Mouse (Mus musculus) myocyte (in vitro differentiated cells): ENCODE measurements around the gene Scrt2. TPM values are rescaled to one million over a fixed set of nuclear protein-coding genes. Genes with fewer than 3 reads are reported as not detected.

Source experiments
- H3K27me3 ChIP-seq: one replicate; pipeline ENCODE4 v1.6.1; 2011; ENCODE audit not compliant: control insufficient read depth, insufficient read depth, insufficient read length
- H3K36me3 ChIP-seq: one replicate; pipeline ENCODE4 v1.6.1; 2011; ENCODE audit not compliant: control insufficient read depth, insufficient read depth
- H3K4me2 ChIP-seq: one replicate; pipeline ENCODE4 v1.6.1; 2011; ENCODE audit warnings: low read depth, control low read depth
- H3K4me3 ChIP-seq: one replicate; pipeline ENCODE4 v1.5.1; 2011; ENCODE audit warnings: mild to moderate bottlenecking, control low read depth, moderate library complexity
- H3K79me2 ChIP-seq: one replicate; pipeline ENCODE4 v1.6.1; 2011; ENCODE audit not compliant: control insufficient read depth, insufficient read depth
- H3ac ChIP-seq: one replicate; pipeline ENCODE4 v1.6.1; 2011; ENCODE audit not compliant: control insufficient read depth, insufficient read length
- MAX ChIP-seq: IDR thresholded peaks from one replicate; pipeline ENCODE4 v1.6.1; 2011; ENCODE audit warnings: low read depth, mild to moderate bottlenecking, control low read depth
- MYOD1 ChIP-seq, 3 experiments: IDR thresholded peaks; one replicate each; pipeline ENCODE4 v1.6.1; 2011; ENCODE audit warnings: control low read depth in 2 of 3, low read depth in 2 of 3, mild to moderate bottlenecking in 2 of 3, moderate library complexity in 1 of 3; ENCODE audit not compliant: insufficient read length in 2 of 3, control insufficient read depth in 1 of 3
- POLR2A ChIP-seq: IDR thresholded peaks from one replicate; pipeline ENCODE4 v1.6.1; 2011; ENCODE audit warnings: low read depth, mild to moderate bottlenecking, control low read depth, moderate library complexity; ENCODE audit not compliant: insufficient read length
- POLR2AphosphoS2 ChIP-seq: IDR thresholded peaks from one replicate; pipeline ENCODE4 v1.6.1; 2011; ENCODE audit warnings: low read depth, control low read depth; ENCODE audit not compliant: insufficient read length
- SRF ChIP-seq: IDR thresholded peaks from one replicate; pipeline ENCODE4 v1.6.1; 2011; ENCODE audit warnings: low read depth; ENCODE audit not compliant: control insufficient read depth, insufficient read length
- USF1 ChIP-seq: IDR thresholded peaks from one replicate; pipeline ENCODE4 v1.6.1; 2011; ENCODE audit warnings: low read depth, mild to moderate bottlenecking, control low read depth, moderate library complexity
- polyA plus RNA-seq: library from polyadenylated mRNA; unstranded; fragments of >200 nt; fragmentation: generic; extraction: Trizol; gene quantifications from one replicate; pipeline ENCODE4 v1.2.1, GENCODE M21; 2012; ENCODE audit warnings: missing spikeins

The Scrt2 gene
- polyA plus RNA-seq, 1 experiment: not detected

DNA sequence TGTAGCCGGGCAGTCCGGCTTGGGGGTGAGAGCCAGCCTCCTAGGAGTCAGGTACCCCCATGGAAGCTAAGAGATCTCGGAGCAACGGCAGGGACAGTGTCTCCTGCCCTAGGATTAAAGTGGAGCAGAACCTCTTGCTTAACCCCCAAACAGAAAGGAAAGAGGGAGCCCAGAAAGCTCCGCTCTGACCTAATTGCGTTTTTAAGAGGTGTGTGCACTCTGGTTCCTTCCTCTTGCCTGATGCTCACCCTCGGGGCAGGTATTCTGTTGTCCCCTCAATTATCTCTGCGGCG, 62.8 kb downstream of the Scrt2 start:
- Histone ChIP-seq H3K4me2 (no peak overlapping the region), H3K27me3 (peaks cover 67% of the 10 kb centered on the region), H3K79me2 (no peaks in the 10 kb centered on the region), H3K4me3 (no peak overlapping the region), H3ac (no peak overlapping the region), H3K36me3 (no peaks in the 10 kb centered on the region)
- TF ChIP-seq POLR2A (no peak), USF1 (no peak), MAX (no peak), SRF (no peak)

DNA sequence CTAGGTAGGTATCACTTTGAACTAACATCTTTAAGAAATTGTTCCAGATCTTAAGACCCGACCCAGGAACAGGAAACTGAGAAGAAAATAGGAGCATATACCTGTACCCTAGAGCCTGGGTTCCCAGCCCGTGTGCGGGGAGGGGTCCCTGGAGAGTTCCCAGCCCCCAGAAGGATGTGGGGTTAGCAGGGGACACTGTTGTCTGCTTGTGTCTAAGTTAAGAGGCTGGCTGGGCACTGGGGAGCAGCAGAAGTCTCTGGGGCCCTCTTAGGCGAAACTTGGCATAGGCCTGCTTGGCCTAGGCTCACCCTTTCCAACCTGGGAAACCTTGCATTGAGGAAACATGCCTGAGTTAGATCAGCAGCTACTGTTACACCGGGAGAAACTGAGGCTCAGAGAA, 63.2 kb downstream of the Scrt2 start:
- no peak overlapping the region for H3ac ChIP-seq
- no peaks in the 10 kb centered on the region for H3K79me2 ChIP-seq
- TF ChIP-seq POLR2A (no peak), MYOD1 (IDR thresholded peaks at IDR 0.05; ENCODE audit: control insufficient read depth in 1 of 3, insufficient read length in 2 of 3, low read depth in 2 of 3) (no peak), POLR2AphosphoS2 (no peak)
- no peak overlapping the region for H3K4me3 ChIP-seq
- H3K27me3 ChIP-seq: peaks cover 63% of the 10 kb centered on the region
- H3K4me2 ChIP-seq: no peak overlapping the region
- no peaks in the 10 kb centered on the region for H3K36me3 ChIP-seq

Other genes with a start within 250 kb of the Scrt2 start
- gene Rspo4, start 238.6 kb upstream of the Scrt2 start, polyA plus RNA-seq: not detected
- gene Angpt4, start 170.3 kb upstream of the Scrt2 start, polyA plus RNA-seq: 0.19 TPM
- 21.0 TPM for gene Fam110a, start 101.3 kb upstream of the Scrt2 start, polyA plus RNA-seq
- gene Slc52a3, start 85.0 kb upstream of the Scrt2 start, polyA plus RNA-seq: 0.02 TPM
- 21.7 TPM for gene Srxn1, start 24.0 kb downstream of the Scrt2 start, polyA plus RNA-seq
- not detected for gene Tcf15, start 62.0 kb downstream of the Scrt2 start, polyA plus RNA-seq
- 47.5 TPM for gene Csnk2a1, start 145.3 kb downstream of the Scrt2 start, polyA plus RNA-seq
- 51.8 TPM for gene Tbc1d20, start 212.3 kb downstream of the Scrt2 start, polyA plus RNA-seq